Mouse (Mus musculus): ENCODE data around the gene Ppil1. TPM values are rescaled to one million over a fixed set of nuclear protein-coding genes. Genes with fewer than 3 reads are reported as not detected.
A peak's percentile ranks its signal among the peaks of the same experiment; 100 is the strongest.

Gene Ppil1
- polyA plus RNA-seq, 1 experiment from 2014 or later, result 113 TPM

GRCm38 (mm10) chr17:29213381-29214192 is 50.4 kb downstream of the Ppil1 start:
- Histone ChIP-seq H3K4me3 (no peak overlapping the region), H3K27me3 (replicated peaks) (no peaks in the 10 kb centered on the region), H3K4me2 (peak overlapping the region; percentile 34), H3K4me1 (peaks cover 39% of the 10 kb centered on the region), H3K27ac (peak overlapping the region; percentile 80), H3K9ac (0 out of 2 replicates have a peak overlapping the region, but pooled peaks have one; percentile 14), H3K9me3 (no peaks in the 10 kb centered on the region), H3K36me3 (replicated peaks) (no peaks in the 10 kb centered on the region)
- 3% methylated on average over 12 of the region's 12 CpGs for WGBS
- ATAC-seq (replicated peaks), result peak; percentile 61

- H3K36me3 ChIP-seq (replicated peaks), result no peaks in the 10 kb centered on the region
- 55% methylated on average over 7 of the region's 7 CpGs for WGBS
- peaks cover 39% of the 10 kb centered on the region for H3K4me1 ChIP-seq
- no peak overlapping the region for H3K9ac ChIP-seq
- no peak overlapping the region for H3K4me2 ChIP-seq
- H3K4me3 ChIP-seq, result no peak overlapping the region
- no peaks in the 10 kb centered on the region for H3K27me3 ChIP-seq (replicated peaks)
- H3K9me3 ChIP-seq, result no peaks in the 10 kb centered on the region
- ATAC-seq (replicated peaks), result no peak
- no peak overlapping the region for H3K27ac ChIP-seq
Measured at GRCm38 (mm10) chr17:29211836-29212235, 52.1 kb downstream of the Ppil1 start.

GRCm38 (mm10) chr17:29210037-29210436 is 53.9 kb downstream of the Ppil1 start:
- H3K4me2 ChIP-seq, result no peak overlapping the region
- no peaks in the 10 kb centered on the region for H3K36me3 ChIP-seq (replicated peaks)
- no peak for ATAC-seq (replicated peaks)
- H3K9me3 ChIP-seq, result no peaks in the 10 kb centered on the region
- no peak overlapping the region for H3K27ac ChIP-seq
- H3K9ac ChIP-seq, result no peak overlapping the region
- H3K4me3 ChIP-seq, result no peak overlapping the region
- peaks cover 25% of the 10 kb centered on the region for H3K4me1 ChIP-seq
- WGBS, result 97% methylated on average over 3 of the region's 3 CpGs
- no peaks in the 10 kb centered on the region for H3K27me3 ChIP-seq (replicated peaks)

- 83% methylated on average over 7 of the region's 7 CpGs for WGBS
- no peak overlapping the region for H3K4me3 ChIP-seq
- H3K9me3 ChIP-seq, result no peaks in the 10 kb centered on the region
- H3K27me3 ChIP-seq (replicated peaks), result no peaks in the 10 kb centered on the region
- H3K4me1 ChIP-seq, result no peaks in the 10 kb centered on the region
- H3K27ac ChIP-seq, result no peak overlapping the region
- no peak overlapping the region for H3K4me2 ChIP-seq
- no peak overlapping the region for H3K9ac ChIP-seq
- no peak for ATAC-seq (replicated peaks)
- no peaks in the 10 kb centered on the region for H3K36me3 ChIP-seq (replicated peaks)
Measured at GRCm38 (mm10) chr17:29206052-29206451, 57.9 kb downstream of the Ppil1 start.

GRCm38 (mm10) chr17:29202604-29203003 is 61.4 kb downstream of the Ppil1 start:
- Histone ChIP-seq H3K9me3 (no peaks in the 10 kb centered on the region), H3K9ac (no peak overlapping the region), H3K4me3 (no peak overlapping the region), H3K4me1 (peaks cover 11% of the 10 kb centered on the region), H3K27me3 (replicated peaks) (no peaks in the 10 kb centered on the region), H3K4me2 (no peak overlapping the region), H3K36me3 (replicated peaks) (no peaks in the 10 kb centered on the region), H3K27ac (no peak overlapping the region)
- ATAC-seq (replicated peaks), result no peak
- WGBS, result 84% methylated on average over 6 of the region's 6 CpGs

Other genes starting within 250 kb of the Ppil1 start
- 429 and 442 TPM in 2 replicates for gene Srsf3, start 231.6 kb downstream of the Ppil1 start, polyA plus RNA-seq (2015; fragmentation: Nextera tagmentation; extraction: Ambion mirVana)
- gene Cdkn1a, start 173.2 kb downstream of the Ppil1 start, polyA plus RNA-seq (2015; fragmentation: Nextera tagmentation; extraction: Ambion mirVana), result 97.7 and 99.9 TPM in 2 replicates
- 0.15 TPM in 1 of 2 replicates, not detected in the other for gene Rab44, start 150.0 kb downstream of the Ppil1 start, polyA plus RNA-seq (2015; fragmentation: Nextera tagmentation; extraction: Ambion mirVana)
- gene Cpne5, start 26.0 kb downstream of the Ppil1 start, polyA plus RNA-seq (2015; fragmentation: Nextera tagmentation; extraction: Ambion mirVana), result 38.3 and 41.3 TPM in 2 replicates
- 112 and 114 TPM in 2 replicates for gene BC004004, start 4.6 kb upstream of the Ppil1 start, polyA plus RNA-seq (2015; fragmentation: Nextera tagmentation; extraction: Ambion mirVana)
- gene Pi16, start 53.5 kb upstream of the Ppil1 start, polyA plus RNA-seq (2015; fragmentation: Nextera tagmentation; extraction: Ambion mirVana), result 3.6 and 4.0 TPM in 2 replicates
- 519 and 548 TPM in 2 replicates for gene Mtch1, start 83.7 kb upstream of the Ppil1 start, polyA plus RNA-seq (2015; fragmentation: Nextera tagmentation; extraction: Ambion mirVana)
- 7.0 and 7.5 TPM in 2 replicates for gene Fgd2, start 96.7 kb upstream of the Ppil1 start, polyA plus RNA-seq (2015; fragmentation: Nextera tagmentation; extraction: Ambion mirVana)
- gene Pim1, start 226.6 kb upstream of the Ppil1 start, polyA plus RNA-seq (2015; fragmentation: Nextera tagmentation; extraction: Ambion mirVana), result 10.3 and 10.9 TPM in 2 replicates